Mouse (Mus musculus) bone marrow, adult 2 months (tissue): ENCODE measurements around the gene Lamtor4. TPM values are rescaled to one million over a fixed set of nuclear protein-coding genes. Genes with fewer than 3 reads are reported as not detected.

Experiments used
- H3K27ac ChIP-seq: fragments of 200-500 bp; 2 replicates; pipeline ENCODE4 v1.5.1; 2012; ENCODE audit warnings: low read depth, mild to moderate bottlenecking, control low read depth, inconsistent platforms, low read length; ENCODE audit not compliant: control insufficient read depth, poor library complexity, insufficient read depth
- H3K4me1 ChIP-seq: fragments of 200-500 bp; 2 replicates; pipeline ENCODE4 v1.6.1; 2011; ENCODE audit warnings: low read length; ENCODE audit not compliant: control insufficient read depth, insufficient read depth
- H3K4me3 ChIP-seq: fragments of 200-500 bp; replicated peaks from 2 replicates; pipeline ENCODE3; 2011; ENCODE audit warnings: mild to moderate bottlenecking, low read depth, low read length, control low read depth; ENCODE audit not compliant: control insufficient read depth
- CTCF ChIP-seq: fragments of 200-500 bp; IDR thresholded peaks from 2 replicates; pipeline ENCODE4 v1.5.1; 2011; ENCODE audit warnings: low read length, control low read depth; ENCODE audit not compliant: control insufficient read depth, insufficient read depth
- POLR2A ChIP-seq: fragments of 200-500 bp; IDR thresholded peaks from 2 replicates; pipeline ENCODE4 v1.6.1; 2011; ENCODE audit warnings: low read depth, mild to moderate bottlenecking, control low read depth, low read length, borderline replicate concordance; ENCODE audit not compliant: control insufficient read depth
- WGBS: fragments of 180-500 bp; shearing (Covaris S2); methylation state at CpG from one replicate; pipeline ENCODE4 v1.1.7; 2018; 5-methylcytosine and 5-hydroxymethylcytosine counted together
- polyA plus RNA-seq: library from polyadenylated mRNA; stranded (reverse); fragments of >200 nt; gene quantifications from 2 replicates; pipeline ENCODE4 v1.2.4, GENCODE M21; 2011; ENCODE audit warnings: low replicate concordance; ENCODE audit not compliant: missing spikeins, insufficient read depth, insufficient read length

The Lamtor4 gene
- polyA plus RNA-seq, 1 experiment = 167 TPM

- Histone ChIP-seq H3K4me3 (no peak overlapping the region), H3K27ac (no peak overlapping the region), H3K4me1 (peaks cover 1% of the 10 kb centered on the region; the same call in 1 of the 2 replicates)
- WGBS = 2% methylated on average over 2 of the region's 2 CpGs
- TF ChIP-seq POLR2A (no peak), CTCF (no peak)
Observed at GRCm38 (mm10) chr5:138227367-138227766, 27.9 kb upstream of the Lamtor4 start.

- TF ChIP-seq CTCF (peak; percentile 59), POLR2A (no peak)
- H3K4me3 ChIP-seq = no peak overlapping the region
- 19% methylated on average over 3 of the region's 3 CpGs for WGBS
- H3K4me1 ChIP-seq = peaks cover 1% of the 10 kb centered on the region; the same call in 1 of the 2 replicates
- H3K27ac ChIP-seq = no peak overlapping the region
Observed at GRCm38 (mm10) chr5:138228026-138228425, 27.3 kb upstream of the Lamtor4 start.

GRCm38 (mm10) chr5:138229511-138229910 is 25.8 kb upstream of the Lamtor4 start:
- TF ChIP-seq POLR2A (no peak), CTCF (no peak)
- peaks cover 1% of the 10 kb centered on the region; the same call in 1 of the 2 replicates for H3K4me1 ChIP-seq
- H3K4me3 ChIP-seq = no peak overlapping the region
- no peak overlapping the region for H3K27ac ChIP-seq
- WGBS = 57% methylated on average over 3 of the region's 3 CpGs

- TF ChIP-seq POLR2A (no peak), CTCF (no peak)
- WGBS = 84% methylated on average over 2 of the region's 2 CpGs
- Histone ChIP-seq H3K4me3 (no peak overlapping the region), H3K27ac (no peak overlapping the region), H3K4me1 (no peaks in the 10 kb centered on the region; the same call in 1 of the 2 replicates)
Observed at GRCm38 (mm10) chr5:138233778-138234177, 21.5 kb upstream of the Lamtor4 start.

- Histone ChIP-seq H3K4me3 (no peak overlapping the region), H3K27ac (no peak overlapping the region), H3K4me1 (no peaks in the 10 kb centered on the region; the same call in 1 of the 2 replicates)
- TF ChIP-seq POLR2A (no peak), CTCF (no peak)
Observed at GRCm38 (mm10) chr5:138234224-138234623, 21.1 kb upstream of the Lamtor4 start.

- H3K4me3 ChIP-seq = no peak overlapping the region
- H3K4me1 ChIP-seq = no peaks in the 10 kb centered on the region; the same call in 1 of the 2 replicates
- no peak for TF ChIP-seq POLR2A
- no peak for TF ChIP-seq CTCF
- 5% methylated on average over 2 of the region's 2 CpGs for WGBS
- H3K27ac ChIP-seq = no peak overlapping the region
Observed at GRCm38 (mm10) chr5:138241511-138241910, 13.8 kb upstream of the Lamtor4 start.

GRCm38 (mm10) chr5:138251144-138251543 is 4.1 kb upstream of the Lamtor4 start:
- WGBS = 84% methylated on average over 12 of the region's 12 CpGs
- Histone ChIP-seq H3K27ac (no peak overlapping the region), H3K4me3 (no peak overlapping the region), H3K4me1 (peaks cover 1% of the 10 kb centered on the region; the same call in 1 of the 2 replicates)
- TF ChIP-seq CTCF (no peak), POLR2A (no peak)

- no peak overlapping the region for H3K4me3 ChIP-seq
- no peak overlapping the region for H3K27ac ChIP-seq
- peaks cover 4% of the 10 kb centered on the region; the same call in 1 of the 2 replicates for H3K4me1 ChIP-seq
- 86% methylated on average over 3 of the region's 3 CpGs for WGBS
- TF ChIP-seq POLR2A (no peak), CTCF (no peak)
Observed at GRCm38 (mm10) chr5:138253061-138253460, 2.2 kb upstream of the Lamtor4 start.

GRCm38 (mm10) chr5:138256094-138256467 is 799 bp downstream of the Lamtor4 start:
- TF ChIP-seq POLR2A = no peak
- TF ChIP-seq CTCF = no peak
- Histone ChIP-seq H3K27ac (peak overlapping the region; percentile 91), H3K4me1 (peaks cover 7% of the 10 kb centered on the region; the same call in 1 of the 2 replicates), H3K4me3 (peak overlapping the region; percentile 83)
- 3% methylated on average over 7 of the region's 7 CpGs for WGBS
